Mouse (Mus musculus): ENCODE data around the gene Stk11. TPM values are rescaled to one million over a fixed set of nuclear protein-coding genes. Genes with fewer than 3 reads are reported as not detected.

Gene Stk11
- polyA plus RNA-seq (2012; rRNA removed) = 77.3 and 89.9 TPM in 2 replicates

GRCm38 (mm10) chr10:80115290-80115943 is at the start of gene Stk11:
Stk11 (plus strand) TSS chr10:80115803.
- peak; percentile 93 for DNase-seq (ENCODE audit: low spot score)

GRCm38 (mm10) chr10:80069251-80069650 is 46.4 kb upstream of the Stk11 start:
- no peak for DNase-seq (ENCODE audit: low spot score)

GRCm38 (mm10) chr10:80069948-80070450 is 45.6 kb upstream of the Stk11 start:
- DNase-seq (ENCODE audit: low spot score) = no peak

GRCm38 (mm10) chr10:80070837-80071515 is 44.6 kb upstream of the Stk11 start:
- peak; percentile 65 for DNase-seq (ENCODE audit: low spot score)

- no peak for DNase-seq (ENCODE audit: low spot score)
These were observed 44.1 kb upstream of the Stk11 start for GRCm38 (mm10) chr10:80071516-80071900.

- no peak for DNase-seq (ENCODE audit: low spot score)
These were observed 42.7 kb upstream of the Stk11 start for GRCm38 (mm10) chr10:80072623-80073489.

- peak; percentile 63 for DNase-seq (ENCODE audit: low spot score)
These were observed 40.6 kb upstream of the Stk11 start for GRCm38 (mm10) chr10:80074813-80075601.

GRCm38 (mm10) chr10:80075924-80076323 is 39.7 kb upstream of the Stk11 start:
- no peak for DNase-seq (ENCODE audit: low spot score)

- no peak for DNase-seq (ENCODE audit: low spot score)
These were observed 39.2 kb upstream of the Stk11 start for GRCm38 (mm10) chr10:80076386-80076785.

GRCm38 (mm10) chr10:80077312-80077711 is 38.3 kb upstream of the Stk11 start:
- no peak for DNase-seq (ENCODE audit: low spot score)

GRCm38 (mm10) chr10:80078366-80078765 is 37.2 kb upstream of the Stk11 start:
- no peak for DNase-seq (ENCODE audit: low spot score)

- DNase-seq (ENCODE audit: low spot score) = no peak
These were observed 35.1 kb upstream of the Stk11 start for GRCm38 (mm10) chr10:80080396-80081070.

GRCm38 (mm10) chr10:80081075-80081474 is 34.5 kb upstream of the Stk11 start:
- DNase-seq (ENCODE audit: low spot score) = no peak

GRCm38 (mm10) chr10:80084817-80085487 is 30.7 kb upstream of the Stk11 start:
- no peak for DNase-seq (ENCODE audit: low spot score)

- DNase-seq (ENCODE audit: low spot score) = no peak
These were observed 28.8 kb upstream of the Stk11 start for GRCm38 (mm10) chr10:80086847-80087246.

GRCm38 (mm10) chr10:80087483-80087882 is 28.1 kb upstream of the Stk11 start:
- no peak for DNase-seq (ENCODE audit: low spot score)

- DNase-seq (ENCODE audit: low spot score) = no peak
These were observed 26.5 kb upstream of the Stk11 start for GRCm38 (mm10) chr10:80089146-80089545.

- DNase-seq (ENCODE audit: low spot score) = no peak
These were observed 24.1 kb upstream of the Stk11 start for GRCm38 (mm10) chr10:80091527-80091926.

GRCm38 (mm10) chr10:80092690-80093089 is 22.9 kb upstream of the Stk11 start:
- no peak for DNase-seq (ENCODE audit: low spot score)

GRCm38 (mm10) chr10:80094085-80094484 is 21.5 kb upstream of the Stk11 start:
- no peak for DNase-seq (ENCODE audit: low spot score)
